Mouse (Mus musculus): Measurements from ENCODE around the gene Cntnap4. TPM values are rescaled to one million over a fixed set of nuclear protein-coding genes. Genes with fewer than 3 reads are reported as not detected.
"Not testable (repeated sequence)": the region's sequence is repeated elsewhere in the genome, so short reads cannot be mapped to it uniquely, and the experiment has no call there.

The Cntnap4 gene
- polyA plus RNA-seq, 1 experiment = 0.35 TPM

GRCm38 (mm10) chr8:112809382-112809781 is 239.5 kb downstream of the Cntnap4 start:
- H3K36me3 ChIP-seq (ENCODE audit: control insufficient read depth, insufficient read depth, low read length) = no peaks in the 10 kb centered on the region
- H3K4me3 ChIP-seq (ENCODE audit: control insufficient read depth, low read depth, low read length) = no peak overlapping the region
- TF ChIP-seq POLR2A (IDR thresholded peaks at IDR 0.05; ENCODE audit: control insufficient read depth, low read depth, low read length) (no peak), CTCF (IDR thresholded peaks at IDR 0.05; ENCODE audit: control insufficient read depth, insufficient read depth, insufficient replicate concordance, low read depth, low read length) (no peak)
- no peaks in the 10 kb centered on the region for H3K27me3 ChIP-seq (ENCODE audit: control insufficient read depth, insufficient read depth, low read length)
- H3K27ac ChIP-seq (ENCODE audit: control insufficient read depth, insufficient read depth, low read depth, low read length) = no peak overlapping the region
- no peaks in the 10 kb centered on the region for H3K4me1 ChIP-seq (ENCODE audit: control insufficient read depth, insufficient read depth, low read length)

- Histone ChIP-seq H3K27me3 (ENCODE audit: control insufficient read depth, insufficient read depth, low read length) (no peaks in the 10 kb centered on the region), H3K36me3 (ENCODE audit: control insufficient read depth, insufficient read depth, low read length) (no peaks in the 10 kb centered on the region), H3K4me3 (ENCODE audit: control insufficient read depth, low read depth, low read length) (no peak overlapping the region), H3K4me1 (ENCODE audit: control insufficient read depth, insufficient read depth, low read length) (no peaks in the 10 kb centered on the region), H3K27ac (ENCODE audit: control insufficient read depth, insufficient read depth, low read depth, low read length) (no peak overlapping the region)
- TF ChIP-seq POLR2A (IDR thresholded peaks at IDR 0.05; ENCODE audit: control insufficient read depth, low read depth, low read length) (no peak), CTCF (IDR thresholded peaks at IDR 0.05; ENCODE audit: control insufficient read depth, insufficient read depth, insufficient replicate concordance, low read depth, low read length) (no peak)
Measured at GRCm38 (mm10) chr8:112841057-112841456, 271.2 kb downstream of the Cntnap4 start.

DNA sequence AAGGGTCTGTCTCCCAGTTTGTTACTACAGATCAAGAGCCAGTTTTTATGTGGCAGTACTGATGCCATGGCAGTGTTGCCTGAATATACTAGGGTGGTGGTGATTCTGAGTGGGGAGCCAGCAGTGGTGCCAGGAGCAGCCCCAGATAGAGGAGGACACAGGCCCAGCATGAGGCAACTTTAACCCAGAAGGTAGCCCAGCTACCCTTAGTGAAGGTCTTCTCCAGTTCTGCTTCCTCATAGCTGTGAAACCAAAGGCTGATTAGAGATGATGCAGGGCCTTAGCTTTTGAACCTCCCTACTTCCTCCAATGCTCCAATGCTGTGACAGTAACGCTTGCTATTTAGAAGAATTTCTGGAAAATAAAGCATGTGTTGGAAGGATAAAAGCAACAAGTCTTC is 279.7 kb downstream of the Cntnap4 start:
- H3K4me1 ChIP-seq (ENCODE audit: control insufficient read depth, insufficient read depth, low read length); H3K36me3 ChIP-seq (ENCODE audit: control insufficient read depth, insufficient read depth, low read length); H3K27ac ChIP-seq (ENCODE audit: control insufficient read depth, insufficient read depth, low read depth, low read length); H3K27me3 ChIP-seq (ENCODE audit: control insufficient read depth, insufficient read depth, low read length); H3K4me3 ChIP-seq (ENCODE audit: control insufficient read depth, low read depth, low read length): not testable (repeated sequence)

DNA sequence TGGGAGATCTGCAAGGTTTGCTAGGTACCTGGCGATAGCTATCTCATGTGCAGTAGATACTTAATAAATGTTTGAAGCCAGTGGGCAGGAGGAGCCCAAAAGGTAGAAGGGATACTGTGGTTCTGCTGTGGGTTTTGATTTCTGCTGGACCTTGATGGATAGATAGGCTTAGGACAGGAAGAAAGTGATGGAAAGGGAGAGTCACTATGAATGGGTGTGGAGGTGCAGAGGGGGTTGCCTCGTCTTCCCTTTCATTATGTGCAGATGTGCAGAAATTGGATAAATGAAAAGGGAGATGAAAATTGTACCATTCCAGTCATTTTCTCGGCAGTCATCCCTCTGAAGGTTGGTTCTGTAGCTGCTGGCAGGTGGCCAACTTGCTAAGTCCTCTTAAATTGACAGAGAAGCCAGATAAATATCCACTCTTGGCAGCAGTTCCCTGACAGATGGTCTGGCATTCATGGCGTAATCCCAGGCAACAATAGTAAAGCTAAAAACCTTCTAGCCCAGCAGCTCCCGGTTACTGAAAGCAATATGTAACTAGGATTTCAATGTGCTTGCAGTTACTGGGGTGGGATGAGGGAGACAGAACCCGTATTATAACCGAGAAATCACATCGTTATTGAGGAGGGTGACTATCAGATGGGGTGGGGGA is 336.7 kb downstream of the Cntnap4 start:
- no peak overlapping the region for H3K4me3 ChIP-seq (ENCODE audit: control insufficient read depth, low read depth, low read length)
- no peaks in the 10 kb centered on the region for H3K4me1 ChIP-seq (ENCODE audit: control insufficient read depth, insufficient read depth, low read length)
- no peaks in the 10 kb centered on the region for H3K27me3 ChIP-seq (ENCODE audit: control insufficient read depth, insufficient read depth, low read length)
- no peak overlapping the region for H3K27ac ChIP-seq (ENCODE audit: control insufficient read depth, insufficient read depth, low read depth, low read length)
- H3K36me3 ChIP-seq (ENCODE audit: control insufficient read depth, insufficient read depth, low read length) = no peaks in the 10 kb centered on the region
- TF ChIP-seq POLR2A (IDR thresholded peaks at IDR 0.05; ENCODE audit: control insufficient read depth, low read depth, low read length) (no peak), CTCF (IDR thresholded peaks at IDR 0.05; ENCODE audit: control insufficient read depth, insufficient read depth, insufficient replicate concordance, low read depth, low read length) (no peak)

- Histone ChIP-seq H3K4me3 (ENCODE audit: control insufficient read depth, low read depth, low read length) (no peak overlapping the region), H3K27me3 (ENCODE audit: control insufficient read depth, insufficient read depth, low read length) (no peaks in the 10 kb centered on the region), H3K27ac (ENCODE audit: control insufficient read depth, insufficient read depth, low read depth, low read length) (no peak overlapping the region), H3K4me1 (ENCODE audit: control insufficient read depth, insufficient read depth, low read length) (no peaks in the 10 kb centered on the region), H3K36me3 (ENCODE audit: control insufficient read depth, insufficient read depth, low read length) (no peaks in the 10 kb centered on the region)
- no peak; the same call in 1 of the 2 replicates for TF ChIP-seq CTCF (IDR thresholded peaks at IDR 0.05; ENCODE audit: control insufficient read depth, insufficient read depth, insufficient replicate concordance, low read depth, low read length)
- TF ChIP-seq POLR2A (IDR thresholded peaks at IDR 0.05; ENCODE audit: control insufficient read depth, low read depth, low read length) = no peak
Measured at GRCm38 (mm10) chr8:112909527-112909926, 339.7 kb downstream of the Cntnap4 start.

GRCm38 (mm10) chr8:112911422-112911821 is 341.6 kb downstream of the Cntnap4 start:
- Histone ChIP-seq H3K4me1 (ENCODE audit: control insufficient read depth, insufficient read depth, low read length) (no peaks in the 10 kb centered on the region), H3K27ac (ENCODE audit: control insufficient read depth, insufficient read depth, low read depth, low read length) (no peak overlapping the region), H3K27me3 (ENCODE audit: control insufficient read depth, insufficient read depth, low read length) (no peaks in the 10 kb centered on the region), H3K4me3 (ENCODE audit: control insufficient read depth, low read depth, low read length) (no peak overlapping the region), H3K36me3 (ENCODE audit: control insufficient read depth, insufficient read depth, low read length) (no peaks in the 10 kb centered on the region)
- TF ChIP-seq CTCF (IDR thresholded peaks at IDR 0.05; ENCODE audit: control insufficient read depth, insufficient read depth, insufficient replicate concordance, low read depth, low read length) = no peak
- no peak for TF ChIP-seq POLR2A (IDR thresholded peaks at IDR 0.05; ENCODE audit: control insufficient read depth, low read depth, low read length)

- no peaks in the 10 kb centered on the region for H3K4me1 ChIP-seq (ENCODE audit: control insufficient read depth, insufficient read depth, low read length)
- H3K36me3 ChIP-seq (ENCODE audit: control insufficient read depth, insufficient read depth, low read length) = no peaks in the 10 kb centered on the region
Measured at GRCm38 (mm10) chr8:112922151-112922550, 352.3 kb downstream of the Cntnap4 start.

DNA sequence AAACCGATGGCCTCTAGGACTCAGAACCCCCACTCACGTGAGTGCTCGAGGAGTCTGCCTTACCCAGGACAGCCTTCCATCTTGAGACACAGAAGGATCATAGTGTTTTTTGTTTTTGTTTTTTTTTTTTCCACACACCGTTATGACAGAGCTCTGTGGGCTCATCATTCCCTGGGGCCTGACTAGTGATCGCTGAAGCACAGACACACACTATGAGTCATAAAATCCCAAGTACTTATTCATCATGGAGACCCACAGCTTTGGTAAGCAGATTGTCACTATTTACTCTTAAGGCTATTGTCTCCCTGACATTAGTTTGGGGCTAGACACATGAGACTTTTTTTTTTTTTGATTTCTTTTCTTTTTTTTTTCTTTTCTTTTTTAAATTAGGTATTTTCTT is 352.9 kb downstream of the Cntnap4 start:
- no peaks in the 10 kb centered on the region for H3K36me3 ChIP-seq (ENCODE audit: control insufficient read depth, insufficient read depth, low read length)
- TF ChIP-seq POLR2A (IDR thresholded peaks at IDR 0.05; ENCODE audit: control insufficient read depth, low read depth, low read length) = no peak
- H3K27me3 ChIP-seq (ENCODE audit: control insufficient read depth, insufficient read depth, low read length) = no peaks in the 10 kb centered on the region
- no peak overlapping the region for H3K4me3 ChIP-seq (ENCODE audit: control insufficient read depth, low read depth, low read length)
- no peak overlapping the region for H3K27ac ChIP-seq (ENCODE audit: control insufficient read depth, insufficient read depth, low read depth, low read length)
- H3K4me1 ChIP-seq (ENCODE audit: control insufficient read depth, insufficient read depth, low read length) = no peaks in the 10 kb centered on the region

More at GRCm38 (mm10) chr8:112922151-112922550, 352.3 kb downstream of the Cntnap4 start:
- Histone ChIP-seq H3K27me3 (ENCODE audit: control insufficient read depth, insufficient read depth, low read length) (no peaks in the 10 kb centered on the region), H3K27ac (ENCODE audit: control insufficient read depth, insufficient read depth, low read depth, low read length) (no peak overlapping the region), H3K4me3 (ENCODE audit: control insufficient read depth, low read depth, low read length) (no peak overlapping the region)
- TF ChIP-seq CTCF (IDR thresholded peaks at IDR 0.05; ENCODE audit: control insufficient read depth, insufficient read depth, insufficient replicate concordance, low read depth, low read length) (no peak), POLR2A (IDR thresholded peaks at IDR 0.05; ENCODE audit: control insufficient read depth, low read depth, low read length) (no peak)

Data from testis, adult 2 months (tissue).